Mouse (Mus musculus) ovary, postnatal 10 days (tissue): ENCODE measurements at regions not wholly inside any gene's neighbourhood (a gene's known extent, or its start where the extent isn't known, plus 50 kb on each side); places are given as distances from the start of the nearest gene placed in this dataset.

ENCODE experiments used
- DNase-seq: peaks from one replicate; pipeline ENCODE4 v3.0.0; 2022; ENCODE audit warnings: low spot score

DNA sequence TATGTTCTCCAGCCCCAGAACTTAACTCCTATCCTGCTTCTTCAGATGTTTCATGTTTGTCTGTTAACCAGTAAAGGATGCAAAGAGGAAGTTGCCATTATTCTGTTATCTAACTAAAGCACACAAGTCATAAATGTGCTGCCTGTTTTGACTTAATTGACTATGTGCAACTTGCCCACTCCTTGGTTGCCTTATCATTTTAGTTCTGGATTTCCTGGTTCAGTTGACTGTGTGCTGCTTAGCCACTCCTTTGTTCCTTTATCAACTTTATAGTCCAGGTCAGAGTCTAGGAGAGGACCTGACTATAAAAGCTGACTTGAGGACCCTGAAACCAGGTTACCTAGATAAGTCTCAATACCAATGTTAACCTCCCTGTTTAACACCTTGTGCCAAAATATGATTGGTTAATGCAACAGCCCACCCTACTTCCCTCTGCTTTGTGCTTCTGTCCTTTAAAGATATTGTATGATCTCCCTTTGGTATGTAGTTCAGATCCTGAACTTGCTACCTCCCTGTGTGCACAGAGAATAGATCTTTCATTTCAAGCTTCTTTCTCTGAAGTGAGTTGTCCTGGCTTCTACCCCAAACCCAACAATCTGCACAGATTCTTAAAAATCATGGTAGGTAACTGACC is 721.2 kb upstream of the Lcorl start:
- no peak for DNase-seq

DNA sequence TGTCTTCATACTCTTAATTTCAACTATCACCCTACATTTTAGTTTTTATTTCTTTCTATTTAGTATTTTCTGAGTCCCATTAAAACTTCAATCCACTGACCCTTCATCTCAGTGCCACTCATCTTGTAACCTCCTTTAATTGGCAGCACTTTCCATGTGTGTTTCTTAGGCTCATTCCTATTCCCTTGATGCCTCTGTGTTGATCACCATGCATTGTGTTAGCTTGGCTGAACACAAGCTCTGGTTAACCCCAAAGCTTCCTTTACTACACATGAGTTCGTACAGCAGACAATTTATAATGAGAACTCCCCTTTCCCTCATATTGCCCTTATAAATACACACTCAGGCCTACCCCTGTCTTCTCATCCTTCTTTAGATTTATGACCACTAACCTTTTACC is 716.5 kb upstream of the Lcorl start:
- DNase-seq = no peak

DNA sequence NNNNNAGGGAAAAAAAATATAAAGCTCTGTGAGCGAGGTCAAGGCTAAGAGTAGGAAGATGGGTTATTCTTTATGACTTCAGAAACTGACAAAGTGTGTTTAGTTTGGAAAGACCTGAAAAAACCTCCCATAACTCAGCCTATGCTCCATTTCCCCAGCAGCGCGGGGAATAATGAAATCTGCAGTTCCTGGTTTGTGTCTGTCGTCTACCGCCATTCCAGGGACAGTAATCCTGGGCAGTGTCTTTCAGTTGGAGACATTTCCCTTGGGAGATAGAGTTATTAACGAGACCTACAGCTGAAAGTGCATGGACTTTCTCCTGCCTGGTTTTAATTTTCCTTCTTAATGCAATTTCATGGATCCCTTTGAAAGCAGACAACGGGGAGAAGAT is 715.9 kb upstream of the Lcorl start:
- DNase-seq = peak; percentile 2

DNA sequence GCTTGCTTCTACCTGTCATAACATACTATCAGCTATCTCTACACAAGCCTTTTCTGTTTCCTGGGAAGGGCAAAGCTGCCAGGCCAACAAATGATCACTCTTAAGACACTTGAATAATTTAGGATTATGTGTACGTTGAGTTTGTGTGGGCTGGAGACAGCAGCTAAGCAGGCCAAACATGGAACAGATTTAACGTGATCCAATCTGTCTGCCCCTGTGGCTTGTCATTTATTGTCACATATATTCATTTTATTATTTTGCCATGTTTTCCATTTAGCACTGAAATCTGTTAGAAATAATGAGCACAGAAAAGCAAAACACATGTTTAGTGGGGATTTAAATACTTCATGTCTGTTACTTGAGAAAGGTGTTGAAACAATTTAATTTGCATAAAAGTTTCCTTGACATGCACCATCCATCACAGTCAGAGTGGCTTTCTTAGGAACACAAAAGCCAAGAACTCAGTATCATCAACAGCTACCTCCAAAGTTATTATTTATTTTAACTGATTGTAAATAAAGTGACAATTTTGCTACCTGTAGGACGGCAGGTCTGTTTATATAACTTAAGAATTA is 699.4 kb upstream of the Lcorl start:
- no peak for DNase-seq

DNA sequence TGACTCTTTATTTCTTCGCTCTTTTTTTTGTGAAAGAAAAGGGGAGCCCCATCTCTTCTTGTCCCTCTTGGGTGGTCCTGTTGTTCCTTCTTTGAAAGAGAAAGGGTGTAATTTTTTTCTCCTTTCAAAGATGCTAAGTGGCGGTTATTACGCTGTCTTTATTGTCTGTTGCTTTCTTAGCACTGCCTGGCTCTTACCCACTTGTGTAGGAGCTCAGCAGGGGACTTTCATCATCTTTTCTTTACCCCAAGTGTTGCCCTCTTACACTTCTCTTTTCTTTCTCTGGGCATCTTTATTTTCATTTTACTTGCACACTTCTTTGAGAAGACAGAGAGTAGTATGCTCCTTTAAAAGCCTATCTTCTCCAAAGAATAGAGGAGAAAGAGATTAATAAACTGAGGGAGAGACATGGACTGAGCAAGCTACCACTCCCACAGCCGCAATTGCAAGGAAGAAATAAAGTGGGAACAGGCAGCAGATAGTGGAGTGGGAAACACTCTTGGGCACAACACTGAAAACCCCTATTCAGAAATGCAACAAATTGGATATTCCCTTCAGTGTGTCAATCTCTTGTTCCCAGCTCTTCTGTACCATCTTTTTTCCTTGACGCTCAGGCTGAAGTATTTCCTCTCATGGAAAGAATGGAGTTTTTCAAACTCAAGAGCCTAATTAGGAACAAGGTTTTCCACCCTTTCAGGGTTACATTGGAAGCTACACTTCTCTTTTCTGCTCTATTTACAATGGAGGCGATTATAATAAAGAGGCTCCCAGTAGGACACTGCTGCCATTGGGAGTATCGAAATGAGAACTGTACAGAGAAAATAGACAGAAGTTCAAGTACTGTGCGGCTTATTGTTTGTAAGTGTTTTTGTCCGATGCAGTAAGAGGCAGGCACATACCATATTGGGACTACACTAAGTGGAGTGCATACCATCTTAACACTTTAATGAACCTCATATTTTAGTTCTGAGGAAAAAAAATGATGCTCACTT is 684.2 kb upstream of the Lcorl start:
- no peak for DNase-seq
